In the genomic region with DNA sequence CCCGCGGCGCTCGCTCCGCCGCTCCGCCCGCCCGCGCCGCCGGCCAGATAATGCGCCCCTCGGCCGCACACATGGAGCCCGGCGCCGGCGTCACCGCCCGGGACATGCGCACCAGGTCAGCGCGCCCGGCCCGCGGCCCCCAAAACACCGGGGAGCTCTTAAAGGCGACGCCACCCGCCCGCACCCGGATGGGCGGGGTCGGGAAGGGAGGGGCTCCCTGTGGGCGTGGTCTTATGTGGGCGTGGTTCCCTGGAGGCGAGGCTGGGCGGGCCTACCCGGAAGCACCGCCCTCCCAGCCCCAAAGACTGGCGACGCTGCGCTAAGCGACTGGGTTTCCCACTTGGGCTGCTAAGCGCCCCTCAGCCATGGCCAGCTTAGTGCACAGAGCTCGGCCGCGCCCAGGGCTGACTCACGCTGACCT, we compare ENCODE assay signal across 8 mouse cellular contexts. TPM values are rescaled to one million over a fixed set of nuclear protein-coding genes. Genes with fewer than 3 reads are reported as not detected.
DNase-seq lines count a peak whose midpoint lies in the region; ATAC-seq and TF ChIP-seq lines count a peak whose summit lies in the region.

No protein-coding gene starts in this region.

- H3K9ac ChIP-seq in hindbrain, postnatal 0 days (replicated peaks; ENCODE audit: low read length) = peak overlapping the region; percentile 80

- no peaks in the 10 kb centered on the region for H3K27me3 ChIP-seq in hindbrain, postnatal 0 days (ENCODE audit: insufficient read depth, low read length)

- peak; percentile 93 for DNase-seq in T-cell, adult 2 months (ENCODE audit: low spot score)
- DNase-seq in cerebellum, postnatal 36 days = peak; percentile 92 to 95
- DNase-seq in gastrocnemius, adult 18-20 months (ENCODE audit: low spot score) = peak; percentile 98
- DNase-seq in hindbrain, postnatal 0 days (ENCODE audit: low spot score) = peak; percentile 92
- DNase-seq in left cerebral cortex, adult 2 months (ENCODE audit: extremely low spot score in 1 of 2, low spot score in 2 of 2) = peak; percentile 90 to 92
- peak; percentile 85 to 89 for DNase-seq in right cerebral cortex, adult 2 months (ENCODE audit: low spot score in 2 of 2)
- DNase-seq in urinary bladder, postnatal 14 days (ENCODE audit: low spot score) = peak; percentile 95

- under 1% methylated on average over 33 of the region's 50 CpGs for WGBS in hindbrain, postnatal 0 days

- H3K4me2 ChIP-seq in hindbrain, postnatal 0 days (ENCODE audit: low read depth, low read length) = peak overlapping the region; percentile 76

- peak; percentile 93 for ATAC-seq in hindbrain, postnatal 0 days
- ATAC-seq in megakaryocyte, adult 5-6 weeks (ENCODE audit: poor library complexity, severe bottlenecking) = peak; percentile 93

- intact Hi-C loops in left cerebral cortex, adult 2 months (cut with DNase I) = no loop called here

- peaks cover 8% of the 10 kb centered on the region; the same call in 1 of the 2 replicates for H3K4me1 ChIP-seq in hindbrain, postnatal 0 days (ENCODE audit: insufficient read depth, low read length)

- H3K36me3 ChIP-seq in hindbrain, postnatal 0 days (ENCODE audit: insufficient read depth, low read length) = no peaks in the 10 kb centered on the region

- peak overlapping the region; percentile 71 for H3K27ac ChIP-seq in hindbrain, postnatal 0 days
- H3K27ac ChIP-seq in left cerebral cortex, adult 2 months = peak overlapping the region; percentile 69; the same call in 1 of the 2 replicates

- TF ChIP-seq CTCF in hindbrain, postnatal 0 days (IDR thresholded peaks at IDR 0.05; ENCODE audit: low read depth) = no peak
- TF ChIP-seq CTCF in left cerebral cortex, adult 2 months (IDR thresholded peaks at IDR 0.05) = no peak

- H3K4me3 ChIP-seq in hindbrain, postnatal 0 days (ENCODE audit: low read length) = peak overlapping the region; percentile 96
- H3K4me3 ChIP-seq in left cerebral cortex, adult 2 months = peak overlapping the region; percentile 95

- H3K9me3 ChIP-seq in hindbrain, postnatal 0 days (ENCODE audit: low read length) = no peaks in the 10 kb centered on the region

RNA-seq across cellular contexts. Expression of gene Gatad2a, which starts 22.0 kb away (rescaled TPM):
- 10 to 100 TPM; 28.6 to 38.8 TPM for total RNA-seq in gastrocnemius, adult 18-20 months (2021)
- 38.4 and 41.9 TPM in 2 replicates for total RNA-seq in hindbrain, postnatal 0 days (2014; rRNA removed)
- 23.4 and 23.6 TPM in 2 replicates for polyA plus RNA-seq in hindbrain, postnatal 0 days (2015; fragmentation: Nextera tagmentation; extraction: Ambion mirVana)
- 10 to 100 TPM; 27.6 to 32.2 TPM for total RNA-seq in left cerebral cortex, adult 2 months (2021)
- total RNA-seq in megakaryocyte, adult 5-6 weeks (2015) = 50.1 and 62.0 TPM in 2 replicates
- total RNA-seq in megakaryocyte, adult 5-6 weeks (2017) = 62.5 and 64.7 TPM in 2 replicates

Comparison
In these comparisons a context has a peak if more than half of its experiments do, and no peak if none do; other contexts are left out.
1. Peak in every context shown above with its lines: DNase-seq, ATAC-seq, H3K4me3 ChIP-seq and H3K27ac ChIP-seq.